Mouse (Mus musculus) urinary bladder, postnatal 14 days (tissue): ENCODE data around the gene Ccdc9b.

Source experiments
- DNase-seq: peaks from one replicate; pipeline ENCODE4 v3.0.0; 2021; ENCODE audit warnings: low spot score

The Ccdc9b gene

DNA sequence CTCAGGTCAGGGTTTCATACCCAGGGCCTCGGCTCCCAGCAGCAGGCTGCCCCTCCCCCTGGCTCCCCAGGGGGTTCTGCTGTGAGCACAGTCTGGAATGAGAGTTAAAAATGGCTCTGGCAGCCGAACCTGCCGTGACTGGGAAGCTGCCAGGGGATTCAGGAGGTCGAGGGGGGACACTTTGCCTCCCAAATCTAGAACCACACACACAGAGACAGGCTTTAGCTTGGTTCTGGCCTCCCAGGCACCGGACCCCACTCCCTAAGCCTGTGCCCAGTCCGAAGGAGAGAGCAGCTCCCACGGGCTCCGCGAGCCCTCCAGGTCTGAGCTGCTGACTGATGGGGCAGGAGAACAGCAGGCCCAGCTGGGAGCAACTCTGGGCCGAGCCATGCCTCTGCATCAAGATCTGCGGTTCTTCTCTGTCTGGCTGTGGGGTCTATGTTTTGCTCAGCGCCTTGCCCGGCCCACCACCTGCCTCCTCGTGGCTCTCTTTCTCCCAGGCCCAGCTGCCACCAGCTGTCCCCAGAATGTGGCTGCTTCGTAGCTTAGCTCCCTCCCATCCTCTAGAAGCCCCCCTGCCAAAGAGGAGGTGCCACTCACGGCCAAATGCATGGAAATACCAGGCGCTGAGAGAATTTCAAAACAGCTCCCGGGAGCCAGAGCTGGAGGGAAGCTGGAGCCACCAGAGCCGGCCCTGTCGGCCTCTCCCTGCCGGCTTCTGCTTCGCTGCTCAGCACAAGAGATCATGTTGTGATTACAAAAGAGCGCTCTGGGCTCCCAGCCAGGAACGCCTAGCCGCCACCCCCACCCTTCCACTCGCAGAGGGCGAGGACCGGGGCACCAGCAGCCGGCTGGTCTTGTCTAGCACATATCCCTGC is at the start of gene Ccdc9b:
TSS of gene Ccdc9b (minus strand) at position 756 of the 878 bp plus-strand sequence.
- DNase-seq = peak; percentile 96

DNA sequence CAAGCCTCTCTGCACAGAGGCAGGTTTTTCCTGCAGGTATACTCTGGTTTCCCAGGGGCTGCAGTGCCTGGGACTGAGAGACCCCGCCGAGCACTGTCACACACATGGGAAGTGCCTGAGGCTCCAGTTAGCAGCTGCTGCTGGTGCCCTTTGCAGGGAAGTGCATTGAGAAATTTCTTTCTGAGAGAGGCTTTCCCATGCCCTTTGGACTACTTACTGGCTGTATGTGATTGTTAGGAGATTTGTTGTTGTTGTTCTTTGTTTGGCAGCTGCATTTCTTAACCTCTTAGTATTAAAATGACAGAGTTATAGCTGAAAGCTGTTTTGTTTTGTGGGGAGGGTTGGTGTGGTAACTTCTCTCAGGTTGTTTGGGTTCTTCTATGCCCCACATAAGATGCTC is 48.4 kb upstream of the Ccdc9b start:
- DNase-seq = no peak

DNA sequence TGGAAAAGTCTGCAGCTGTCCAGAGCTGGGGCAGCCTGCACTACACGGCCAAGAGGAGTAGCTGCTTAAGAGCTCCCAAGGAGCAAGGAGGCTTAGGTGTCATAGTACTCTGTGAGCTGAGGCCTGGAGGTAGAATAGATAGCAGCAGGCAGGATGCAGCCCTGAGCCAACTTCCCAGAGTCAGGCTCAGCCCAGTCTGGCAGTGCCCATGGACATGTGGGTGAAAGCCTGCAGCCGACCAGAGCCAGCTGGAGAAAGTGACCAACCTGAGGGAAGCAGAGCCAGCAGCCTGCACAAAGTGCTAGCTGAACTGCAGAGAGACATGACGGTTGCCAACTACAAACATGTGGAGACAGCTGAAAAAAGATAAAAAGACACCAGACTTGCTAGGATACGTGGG is 44.4 kb upstream of the Ccdc9b start:
- DNase-seq = no peak

DNA sequence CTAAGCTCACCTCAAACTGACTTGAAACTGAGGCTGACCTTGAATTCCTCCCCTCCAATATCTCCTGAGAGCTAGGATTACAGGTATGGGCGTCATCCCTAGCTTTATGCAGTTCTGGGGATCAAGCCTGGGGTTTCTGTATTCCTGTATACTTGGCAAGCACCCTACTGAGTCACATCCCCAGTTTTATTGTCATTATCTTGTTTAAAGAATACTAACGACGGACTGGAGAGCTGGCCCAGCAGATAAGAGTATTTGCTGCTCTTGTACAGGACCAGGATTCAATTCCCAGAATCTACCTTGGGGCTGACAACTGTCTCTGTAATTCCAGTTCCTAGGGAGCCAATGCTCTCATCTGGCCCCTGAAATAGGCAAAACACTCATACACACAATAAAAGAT is 43.3 kb upstream of the Ccdc9b start:
- no peak for DNase-seq

DNA sequence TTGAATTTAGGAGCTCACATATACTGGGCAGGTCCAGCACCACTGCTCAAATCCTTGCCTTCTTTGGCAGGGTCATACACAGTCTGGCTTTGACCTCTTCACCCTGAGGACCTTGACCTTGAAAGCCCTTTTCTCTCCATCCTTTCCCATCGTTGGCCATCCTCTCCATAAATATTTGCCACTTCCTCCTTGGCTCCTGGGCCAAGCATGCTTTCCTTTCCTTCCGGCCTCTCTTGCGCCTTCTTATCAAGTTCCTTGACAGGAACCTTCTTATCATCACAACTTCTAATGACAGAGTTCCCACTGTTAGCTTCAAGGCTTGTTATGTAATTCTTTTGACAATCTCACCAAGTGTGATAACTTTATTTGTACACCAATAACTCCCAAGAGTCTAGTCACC is 42.7 kb upstream of the Ccdc9b start:
- DNase-seq = no peak

DNA sequence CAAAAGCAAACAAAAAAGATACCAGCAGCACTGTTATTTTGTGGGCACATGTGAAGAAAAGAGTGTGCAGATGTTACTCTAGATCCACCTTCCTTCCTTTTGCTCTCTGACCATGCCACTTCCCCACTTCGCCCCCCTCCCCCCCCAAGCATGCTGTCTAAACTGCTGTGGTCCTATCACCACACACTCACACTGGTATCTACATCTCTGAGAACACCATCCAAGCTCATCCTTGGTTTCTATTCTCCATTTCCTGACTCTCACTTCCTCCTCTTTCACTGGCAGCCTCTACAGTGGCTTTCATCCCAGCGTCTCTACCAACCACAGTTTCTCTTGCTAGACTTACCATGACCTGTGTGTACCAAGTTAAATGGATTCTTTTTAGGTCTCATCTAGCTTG is 42.0 kb upstream of the Ccdc9b start:
- DNase-seq = no peak

DNA sequence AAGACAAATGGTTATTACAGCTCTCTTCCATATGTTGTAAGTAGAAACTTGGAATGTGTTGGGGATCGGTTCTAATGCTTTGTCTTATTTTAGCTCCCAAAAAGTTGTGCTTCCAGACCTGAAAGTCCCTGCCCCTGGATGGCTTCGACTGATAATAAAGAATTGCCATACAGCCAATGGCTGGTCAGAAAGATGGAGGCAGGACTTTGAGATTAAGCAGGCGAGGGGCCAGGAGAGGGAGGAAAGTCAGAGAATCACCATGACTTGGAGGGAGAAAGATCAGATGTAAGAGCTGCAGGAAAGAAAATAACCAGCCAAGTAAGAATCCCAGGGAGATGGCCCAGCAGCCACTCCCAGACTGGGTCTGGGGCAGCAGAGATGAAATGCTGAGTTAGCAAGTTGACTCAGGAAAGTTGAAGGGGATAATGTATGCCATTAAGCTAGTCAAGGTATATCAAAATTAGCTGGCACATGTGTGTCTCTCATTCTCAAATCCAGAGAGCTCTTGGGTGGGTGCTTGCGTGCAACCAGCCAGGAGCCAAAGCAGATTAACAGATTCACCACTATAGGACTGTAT is 40.2 kb upstream of the Ccdc9b start:
- no peak for DNase-seq

DNA sequence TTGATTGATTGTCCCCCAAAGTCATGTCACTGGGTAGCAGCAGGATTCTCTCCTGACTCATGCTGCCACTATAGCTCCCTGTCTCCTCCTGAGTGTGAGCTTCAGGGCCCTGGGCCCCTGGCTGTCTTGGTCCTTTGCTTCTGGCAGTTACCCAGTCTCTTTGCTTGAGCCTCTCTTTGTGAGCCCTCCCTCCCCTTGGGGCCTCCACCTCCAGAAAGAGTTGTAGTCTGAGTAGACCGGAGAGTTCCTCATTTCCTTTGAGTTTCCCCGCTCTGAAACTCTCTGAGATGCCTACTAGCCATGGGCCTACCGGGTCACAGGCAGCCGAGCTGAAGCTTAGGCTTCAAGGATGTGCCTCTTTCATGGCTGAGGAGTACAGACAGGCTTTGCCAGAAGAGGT is 31.2 kb upstream of the Ccdc9b start:
- no peak for DNase-seq

DNA sequence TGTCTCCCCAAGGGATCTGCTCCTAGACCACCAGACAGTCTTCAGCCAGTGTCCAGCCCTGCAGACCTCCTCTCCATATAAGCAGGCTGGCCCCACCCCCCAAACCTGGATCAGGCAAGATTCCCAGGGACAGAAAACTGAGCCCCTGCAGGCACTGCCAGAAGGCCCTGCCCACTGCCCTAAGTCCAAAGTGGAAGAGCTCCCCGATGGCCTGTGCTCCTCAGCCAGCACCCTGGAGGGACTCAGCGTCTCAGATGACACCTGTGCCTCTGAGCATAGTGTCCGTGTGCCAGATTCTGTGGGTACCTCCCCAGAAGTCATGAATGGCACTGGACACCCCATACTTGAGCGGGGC is 29.8 kb upstream of the Ccdc9b start:
- DNase-seq = no peak

DNA sequence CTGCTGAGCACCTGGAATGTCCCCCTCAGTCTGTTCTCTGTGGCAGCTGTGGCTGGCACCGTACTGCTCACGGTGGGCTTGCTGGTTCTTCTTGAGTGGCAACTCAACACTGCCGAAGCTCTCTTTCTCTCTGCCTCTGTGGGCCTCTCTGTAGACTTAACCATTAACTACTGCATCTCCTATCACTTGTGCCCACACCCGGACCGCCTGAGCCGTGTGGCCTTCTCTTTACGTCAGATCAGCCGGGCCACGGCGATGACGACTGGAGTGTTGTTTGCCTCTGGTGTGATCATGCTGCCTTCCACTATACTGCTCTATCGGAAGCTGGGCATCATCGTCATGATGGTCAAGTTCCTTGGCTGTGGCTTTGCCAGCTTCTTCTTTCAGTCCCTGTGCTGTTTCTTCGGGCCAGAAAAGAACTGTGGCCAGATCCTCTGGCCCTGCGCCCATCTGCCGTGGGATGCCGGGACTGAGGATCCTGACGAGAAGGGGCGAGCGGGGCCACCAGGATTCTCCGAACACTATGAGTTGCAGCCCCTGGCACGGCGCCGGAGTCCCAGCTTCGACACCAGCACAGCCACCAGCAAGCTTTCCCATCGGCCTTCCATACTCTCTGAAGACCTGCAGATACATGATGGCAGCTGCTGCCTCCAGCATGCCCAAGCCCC is 29.3 kb upstream of the Ccdc9b start:
- no peak for DNase-seq

DNA sequence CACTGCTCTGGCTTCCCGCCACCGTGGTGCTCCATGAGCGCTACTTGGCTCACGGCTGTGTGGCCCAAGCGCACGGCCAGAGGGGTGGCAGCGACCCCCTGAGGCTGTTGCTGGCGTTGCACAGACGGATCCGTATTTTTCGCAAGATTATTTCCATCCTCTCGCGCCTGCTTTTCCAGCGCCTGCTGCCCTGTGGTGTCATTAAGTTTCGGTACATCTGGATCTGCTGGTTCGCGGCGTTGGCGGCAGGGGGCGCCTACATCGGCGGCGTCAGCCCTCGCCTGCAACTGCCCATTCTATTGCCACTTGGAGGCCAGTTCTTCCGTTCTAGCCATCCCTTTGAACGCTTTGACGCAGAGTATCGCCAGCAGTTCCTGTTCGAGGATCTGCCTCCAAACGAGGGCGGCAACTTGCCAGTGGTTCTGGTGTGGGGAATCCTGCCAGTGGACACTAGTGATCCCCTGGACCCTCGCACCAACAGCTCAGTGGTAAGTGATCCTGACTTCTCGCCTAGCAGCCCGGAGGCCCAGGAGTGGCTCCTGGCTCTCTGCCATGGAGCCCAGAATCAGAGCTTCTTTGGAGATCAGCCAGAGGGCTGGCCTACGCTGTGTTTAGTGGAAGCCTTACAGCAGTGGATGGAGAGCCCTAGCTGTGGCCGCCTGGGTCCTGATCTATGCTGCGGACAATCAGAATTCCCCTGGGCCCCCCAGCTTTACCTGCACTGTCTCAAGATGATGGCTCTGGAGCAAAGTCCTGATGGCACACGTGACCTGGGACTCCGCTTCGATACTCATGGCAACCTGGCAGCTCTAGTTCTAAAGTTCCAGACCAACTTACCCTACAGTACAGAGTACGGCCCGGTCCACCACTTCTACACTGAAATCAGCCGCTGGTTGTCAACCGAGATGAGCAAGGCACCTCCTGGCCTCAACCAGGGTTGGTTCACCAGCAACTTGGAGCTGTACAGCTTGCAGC is 28.4 kb upstream of the Ccdc9b start:
- DNase-seq = peak; percentile 72

DNA sequence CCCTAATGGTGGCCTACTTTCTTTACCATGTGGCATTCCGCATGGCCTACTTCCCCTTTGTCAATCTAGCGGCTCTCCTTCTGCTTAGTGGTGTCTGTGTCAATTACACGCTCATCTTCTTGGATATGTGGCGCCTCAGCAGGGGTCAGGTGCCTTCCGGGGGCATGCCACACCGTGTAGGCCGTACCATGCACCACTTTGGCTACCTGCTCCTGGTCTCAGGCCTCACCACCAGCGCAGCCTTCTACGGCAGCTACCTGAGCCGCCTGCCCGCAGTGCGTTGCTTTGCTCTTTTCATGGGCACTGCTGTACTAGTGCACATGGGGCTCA is 27.7 kb upstream of the Ccdc9b start:
- no peak for DNase-seq

DNA sequence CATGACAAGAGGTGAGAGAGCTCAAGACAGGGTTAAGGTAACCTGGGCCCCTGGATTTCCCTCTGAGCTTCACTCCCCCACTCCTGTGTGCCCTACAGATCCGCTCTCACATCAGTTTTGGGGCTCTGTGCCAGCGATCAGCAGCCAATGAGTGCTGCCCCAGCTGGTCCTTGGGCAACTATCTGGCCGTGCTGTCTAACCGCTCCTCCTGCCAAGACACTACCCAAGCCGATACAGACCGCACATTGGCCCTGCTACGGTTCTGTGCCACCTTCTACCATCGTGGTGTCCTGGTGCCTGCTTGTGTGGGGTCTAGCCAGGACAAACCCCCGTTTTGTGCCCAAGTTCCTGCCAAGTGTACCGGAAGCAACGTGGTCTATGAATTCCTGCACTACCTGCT is 27.0 kb upstream of the Ccdc9b start:
- DNase-seq = no peak

DNA sequence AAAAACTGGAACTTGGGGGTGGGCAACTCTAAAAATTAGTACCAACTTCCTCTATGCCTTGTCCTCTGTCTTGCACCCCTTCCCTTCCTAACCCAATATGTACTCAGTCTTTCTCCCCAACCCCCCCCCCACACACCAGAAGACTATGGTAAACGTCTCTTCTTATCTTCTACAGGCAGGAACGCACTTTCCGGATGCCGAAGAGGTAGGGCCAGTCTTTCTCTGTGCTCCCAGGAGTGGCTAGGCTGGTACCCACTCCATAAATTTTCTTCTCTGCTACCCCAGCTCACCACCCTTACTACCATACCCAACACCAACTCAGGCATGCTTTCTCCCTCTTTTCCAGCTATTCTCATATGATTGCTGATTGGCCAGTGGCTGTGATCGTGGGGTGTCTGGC is 24.1 kb upstream of the Ccdc9b start:
- DNase-seq = no peak

DNA sequence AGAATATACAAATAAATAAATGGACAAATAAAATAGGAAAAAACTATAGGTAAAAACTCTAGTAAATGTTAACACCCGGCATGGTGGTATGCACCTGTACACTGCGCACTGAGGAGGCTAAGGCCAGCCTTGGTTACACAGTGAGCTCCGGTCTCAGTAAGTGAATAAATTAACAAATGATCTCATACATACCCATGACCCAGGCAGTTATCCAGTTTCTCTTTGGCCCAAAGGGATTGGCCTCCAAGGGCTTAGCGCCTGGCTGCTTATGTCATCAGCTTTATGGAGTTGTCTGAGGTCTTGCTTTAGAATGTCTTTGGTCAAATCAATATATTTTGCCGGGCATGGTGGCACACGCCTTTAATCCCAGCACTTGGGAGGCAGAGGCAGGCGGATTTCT is 21.2 kb upstream of the Ccdc9b start:
- no peak for DNase-seq

DNA sequence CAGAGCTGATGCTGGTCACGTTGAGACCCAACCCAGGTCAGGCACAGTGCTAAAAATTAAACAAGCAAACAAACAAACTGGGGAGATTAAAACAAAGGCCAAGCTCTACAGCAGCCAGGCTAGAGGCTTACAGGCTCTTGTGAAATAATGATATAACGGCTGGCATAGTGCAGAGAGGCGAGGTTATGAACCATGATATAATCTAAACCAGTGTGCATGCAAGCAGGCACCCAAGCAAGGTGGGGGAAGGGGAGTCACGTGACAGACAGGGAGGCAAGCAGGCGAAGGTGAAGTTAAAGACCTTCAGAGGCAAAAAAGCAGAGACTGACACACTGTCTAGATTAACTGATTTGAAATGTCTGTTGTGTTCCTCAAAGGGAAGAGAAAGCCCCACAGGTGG is 20.6 kb upstream of the Ccdc9b start:
- DNase-seq = no peak

DNA sequence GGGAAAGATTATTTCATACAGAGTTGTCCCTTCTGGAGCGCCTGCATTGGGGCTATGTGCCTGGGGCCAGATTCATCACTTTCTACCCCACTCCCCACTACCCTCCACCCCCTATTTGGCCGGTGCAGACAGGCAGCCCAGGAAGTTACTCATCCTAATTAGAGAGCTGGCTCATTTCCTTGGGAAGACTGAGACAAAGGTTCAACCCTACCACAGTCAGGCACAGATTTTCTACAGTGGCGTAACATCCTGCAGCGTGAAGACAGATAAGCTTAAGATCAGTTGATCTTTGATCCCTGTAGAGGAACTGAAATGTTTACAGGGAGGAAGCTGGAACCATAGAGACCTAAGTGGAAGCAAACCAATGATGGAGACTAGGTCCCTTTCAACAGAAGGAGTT is 19.8 kb upstream of the Ccdc9b start:
- DNase-seq = no peak

DNA sequence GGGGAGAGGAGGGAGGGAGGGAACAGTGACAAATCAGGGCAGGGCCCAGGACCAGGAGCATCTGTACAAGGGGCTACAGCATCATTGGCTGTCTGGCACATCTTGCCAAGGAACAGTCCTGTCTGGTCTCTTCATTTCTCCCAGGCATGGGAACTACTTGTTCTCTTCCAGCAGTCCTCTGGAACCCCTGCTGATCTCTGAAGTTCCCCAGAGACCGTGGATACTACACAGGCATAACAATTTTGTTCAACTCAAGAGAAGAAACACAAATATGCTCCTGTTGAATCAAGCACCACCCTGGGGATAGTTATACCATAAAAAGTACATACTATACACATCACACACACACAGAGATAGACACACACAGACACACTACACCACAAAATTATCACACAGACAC is 18.7 kb upstream of the Ccdc9b start:
- DNase-seq = no peak

DNA sequence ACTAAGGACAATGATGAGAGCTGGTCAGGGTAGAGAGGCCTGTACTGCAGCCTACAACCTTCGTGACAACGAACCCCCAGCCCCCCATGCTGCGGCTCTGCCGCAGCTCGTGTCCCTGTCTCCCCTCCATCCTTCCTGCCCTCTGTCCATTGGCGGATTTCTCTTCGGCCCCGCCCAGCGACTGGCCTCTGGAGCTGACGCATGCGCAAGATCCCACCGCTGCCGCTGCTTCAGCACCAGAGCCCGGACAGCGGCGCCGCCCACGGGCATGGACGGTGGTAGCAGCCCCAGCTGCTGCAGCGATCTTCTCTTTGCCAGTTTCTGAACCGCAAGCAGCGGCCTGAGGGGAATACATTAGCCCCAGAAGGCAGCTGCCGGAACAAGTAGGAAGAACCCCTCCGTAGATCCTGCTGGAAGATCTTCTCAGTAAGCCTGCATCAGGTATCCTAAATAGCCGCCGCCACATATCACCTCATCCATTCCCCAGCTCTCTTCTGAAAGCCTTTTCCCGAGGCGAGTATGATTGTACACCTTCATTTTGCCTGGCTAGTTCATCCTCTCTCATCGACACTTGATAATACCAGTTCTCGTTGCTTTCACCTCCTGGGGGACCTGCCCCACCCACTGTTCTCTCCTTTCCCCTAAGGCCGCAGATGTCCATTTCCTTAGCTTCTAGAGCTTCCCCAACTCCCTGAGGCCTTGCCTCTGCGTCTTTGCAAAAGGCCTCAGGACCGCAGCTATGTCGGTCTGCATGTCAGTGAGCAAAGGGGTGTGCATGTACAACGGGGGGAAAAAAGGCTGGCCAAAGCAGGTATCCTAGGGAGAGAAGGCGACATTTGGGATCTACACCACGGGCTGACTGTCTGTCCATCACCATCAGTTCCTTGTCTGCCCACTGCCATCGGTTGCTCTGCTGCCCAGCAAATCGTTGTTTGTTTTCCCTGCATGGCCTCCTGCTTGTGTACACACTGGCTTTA is 17.3 kb upstream of the Ccdc9b start, which contains the start of gene Disp2:
TSS of gene Disp2 (plus strand) at position 216 of the 977 bp plus-strand sequence.
- peak; percentile 94 for DNase-seq

DNA sequence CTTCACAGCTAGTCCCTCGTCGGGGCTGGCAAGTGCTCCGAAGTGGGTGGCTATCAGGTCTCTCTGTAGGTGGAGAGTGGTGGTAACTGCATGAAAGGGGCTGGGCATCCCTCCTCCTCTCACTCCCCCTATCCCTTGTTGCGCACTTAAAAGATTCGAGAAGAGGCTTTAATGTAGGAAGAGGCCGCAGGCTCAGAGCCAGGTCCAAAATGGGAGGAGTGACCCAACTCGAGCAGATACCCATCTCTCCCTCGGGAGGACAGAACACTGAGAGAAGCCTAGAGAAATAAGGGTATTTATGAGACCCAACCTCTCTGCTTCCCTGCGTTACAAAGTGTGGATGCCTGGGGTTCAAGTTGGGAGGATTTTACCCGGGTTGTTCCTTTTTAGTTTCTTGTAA is 16.6 kb upstream of the Ccdc9b start:
- no peak for DNase-seq

DNA sequence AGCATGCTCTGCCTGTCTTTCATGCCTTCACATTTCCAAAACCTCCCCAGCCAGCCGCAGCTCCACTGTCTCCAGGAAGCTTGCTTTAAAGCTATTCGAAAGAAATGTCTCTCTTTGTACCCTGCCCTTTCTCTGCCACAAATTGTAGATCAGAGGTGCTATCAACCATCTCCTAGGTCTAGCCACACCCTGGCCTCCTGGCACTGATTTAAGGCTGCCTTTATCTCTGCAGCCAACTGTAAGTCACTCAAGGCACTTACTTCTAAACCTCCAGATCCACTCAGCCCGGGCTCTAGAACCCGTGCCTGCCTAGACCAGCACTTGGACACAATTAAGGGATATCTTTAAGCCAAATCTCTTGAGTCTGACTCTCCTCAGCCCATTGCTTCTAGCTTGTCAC is 16.0 kb upstream of the Ccdc9b start:
- no peak for DNase-seq
